Mouse (Mus musculus): ENCODE measurements around the gene Rcc2. TPM values are rescaled to one million over a fixed set of nuclear protein-coding genes. Genes with fewer than 3 reads are reported as not detected.

The Rcc2 gene
- polyA plus RNA-seq, 1 experiment from 2014 or later = 10.7 TPM

DNA sequence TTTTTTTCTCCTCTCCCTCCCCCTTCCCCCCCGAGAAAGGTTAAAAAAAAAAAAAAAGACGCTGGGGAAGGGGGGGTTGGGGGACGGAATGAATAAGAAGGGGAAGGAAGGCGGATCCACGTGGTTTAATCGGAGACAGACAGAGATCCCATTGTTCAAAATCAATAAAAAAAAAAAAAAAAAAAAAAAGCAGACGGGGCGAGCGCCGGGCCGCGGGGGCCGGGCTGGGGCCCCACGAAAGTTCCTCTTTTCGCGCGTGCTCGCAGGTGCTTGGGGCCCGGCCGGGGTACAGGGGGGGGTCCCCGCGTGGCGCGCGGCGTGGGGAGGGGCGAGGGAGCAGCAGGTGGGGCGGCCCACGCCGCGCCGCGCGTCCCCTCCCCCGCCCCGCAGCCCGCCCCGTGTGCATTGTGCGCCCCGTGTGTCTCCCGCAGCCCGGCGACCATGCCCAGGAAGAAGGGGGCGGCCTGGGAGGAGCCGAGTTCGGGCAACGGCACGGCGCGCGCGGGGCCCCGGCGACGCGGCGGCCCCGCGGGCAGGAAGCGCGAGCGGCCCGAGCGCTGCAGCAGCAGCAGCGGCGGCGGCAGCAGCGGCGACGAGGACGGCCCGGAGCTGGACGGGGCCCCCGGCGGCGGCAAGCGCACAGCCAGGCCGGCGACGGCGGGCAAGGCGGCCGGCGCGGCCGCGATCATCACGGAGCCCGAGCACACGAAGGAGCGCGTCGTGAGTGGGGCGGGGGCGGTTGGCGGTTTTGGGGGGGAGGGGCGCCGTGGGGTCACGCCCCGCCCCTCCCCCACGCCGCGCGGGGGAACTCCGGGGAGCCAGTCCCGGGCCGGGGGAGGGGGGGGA is 1.6 kb downstream of the Rcc2 start:
- peak; percentile 24 for ATAC-seq (ENCODE audit: extremely low read depth, insufficient number of reproducible peaks, low FRiP score, low TSS enrichment)
- Histone ChIP-seq H3K4me3 (peak overlapping the region; percentile 94), H3K27me3 (replicated peaks) (peaks cover 13% of the 10 kb centered on the region), H3K9me3 (no peaks in the 10 kb centered on the region), H3K4me2 (peak overlapping the region; percentile 88), H3K9ac (peak overlapping the region; percentile 95), H3K36me3 (peaks cover 23% of the 10 kb centered on the region), H3K4me1 (peaks cover 47% of the 10 kb centered on the region), H3K27ac (replicated peaks) (peak overlapping the region; percentile 97)
- WGBS = under 1% methylated on average over 77 of the region's 107 CpGs

DNA sequence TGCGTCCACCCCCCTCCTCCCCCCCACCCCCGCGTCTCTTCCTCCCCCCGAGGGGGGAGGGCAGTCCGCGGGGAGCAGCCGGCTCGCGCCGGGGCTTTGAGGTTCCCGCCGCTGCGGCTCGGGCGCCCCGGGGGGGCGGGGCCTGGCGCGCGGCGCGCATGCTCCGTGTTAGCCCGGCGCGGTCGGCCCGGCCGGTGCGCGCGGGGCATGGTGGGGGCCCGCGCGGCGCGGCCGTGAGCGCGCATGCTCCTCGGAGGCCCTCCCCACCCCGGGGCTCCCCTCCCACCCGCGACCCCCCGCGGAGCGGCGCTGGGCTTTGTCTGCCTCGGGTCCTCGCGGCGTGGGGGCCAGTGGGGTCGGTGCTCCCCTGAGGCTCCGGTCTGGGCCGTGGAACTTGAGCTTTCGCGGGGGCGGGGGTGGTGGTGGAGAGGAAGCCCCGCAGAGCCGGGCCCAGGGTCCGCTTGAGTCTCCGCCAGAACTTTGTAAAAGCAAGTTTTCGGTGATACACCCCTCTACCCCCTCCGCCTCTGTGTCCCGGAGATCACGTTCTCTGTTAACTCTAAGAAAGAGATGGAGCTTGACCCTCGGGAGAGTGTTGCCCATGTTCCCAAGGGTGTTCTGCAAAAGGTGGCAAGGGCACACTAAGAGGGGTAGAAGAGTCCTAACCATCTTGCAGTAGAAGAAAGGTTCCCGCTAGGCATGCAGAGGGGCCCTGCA is 2.4 kb downstream of the Rcc2 start:
- Histone ChIP-seq H3K9ac (peak overlapping the region; percentile 95), H3K4me1 (peaks cover 55% of the 10 kb centered on the region), H3K9me3 (no peaks in the 10 kb centered on the region), H3K27me3 (replicated peaks) (peaks cover 13% of the 10 kb centered on the region), H3K27ac (replicated peaks) (peak overlapping the region; percentile 97), H3K4me2 (peak overlapping the region; percentile 88), H3K36me3 (peaks cover 30% of the 10 kb centered on the region), H3K4me3 (peak overlapping the region; percentile 94)
- WGBS = 2% methylated on average over 36 of the region's 68 CpGs
- ATAC-seq (ENCODE audit: extremely low read depth, insufficient number of reproducible peaks, low FRiP score, low TSS enrichment) = peak; percentile 78

DNA sequence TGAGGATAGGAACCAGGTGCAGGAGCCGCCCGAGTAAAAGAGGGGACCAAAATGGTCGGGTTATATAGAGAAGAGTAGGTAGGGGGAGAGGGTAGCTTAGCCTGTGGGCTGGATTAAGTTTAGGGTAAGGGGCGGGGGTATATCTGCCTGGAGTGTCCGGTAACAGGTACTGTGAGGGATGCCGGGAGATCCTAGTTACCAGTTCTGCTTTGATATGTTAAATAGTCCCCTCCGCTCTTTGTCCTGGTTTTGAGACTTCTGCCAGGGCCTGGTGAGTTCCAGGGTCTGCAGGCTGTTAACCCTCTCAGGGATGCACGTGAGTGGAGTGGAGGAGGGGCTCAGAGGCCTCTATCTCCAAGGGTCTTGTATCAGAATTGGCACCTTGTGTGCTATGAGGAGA is 3.3 kb downstream of the Rcc2 start:
- H3K27me3 ChIP-seq (replicated peaks) = peaks cover 10% of the 10 kb centered on the region
- peak overlapping the region; percentile 95 for H3K9ac ChIP-seq
- peak overlapping the region; percentile 97 for H3K27ac ChIP-seq (replicated peaks)
- H3K36me3 ChIP-seq = peaks cover 39% of the 10 kb centered on the region
- H3K4me1 ChIP-seq = peaks cover 64% of the 10 kb centered on the region
- peak overlapping the region; percentile 94 for H3K4me3 ChIP-seq
- WGBS = 31% methylated on average over 8 of the region's 8 CpGs
- H3K9me3 ChIP-seq = no peaks in the 10 kb centered on the region
- H3K4me2 ChIP-seq = peak overlapping the region; percentile 88
- ATAC-seq (ENCODE audit: extremely low read depth, insufficient number of reproducible peaks, low FRiP score, low TSS enrichment) = no peak

DNA sequence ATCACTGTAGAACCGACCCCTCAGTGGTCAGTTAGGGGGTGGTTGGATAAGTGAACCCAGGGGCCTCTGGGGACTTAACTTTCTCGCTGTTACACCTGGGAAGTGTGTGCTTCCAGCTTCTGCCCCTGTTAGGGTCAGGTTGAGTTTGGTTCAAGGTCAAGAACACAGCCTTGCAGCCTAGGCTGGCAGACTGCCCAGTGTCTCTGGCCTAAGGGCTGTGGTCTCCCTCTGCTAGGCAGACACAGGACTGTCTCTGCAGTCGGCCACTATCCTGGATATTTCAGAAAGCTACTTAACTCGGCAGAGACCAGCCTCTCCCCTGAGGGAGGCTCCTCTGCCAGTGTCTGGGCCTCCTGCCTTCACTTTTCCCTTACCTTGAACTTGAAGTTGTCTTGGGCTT is 3.8 kb downstream of the Rcc2 start:
- Histone ChIP-seq H3K27ac (replicated peaks) (peak overlapping the region; percentile 97), H3K9me3 (no peaks in the 10 kb centered on the region), H3K27me3 (replicated peaks) (peaks cover 5% of the 10 kb centered on the region), H3K9ac (peak overlapping the region; percentile 95), H3K4me3 (peak overlapping the region; percentile 94), H3K36me3 (peaks cover 44% of the 10 kb centered on the region), H3K4me1 (peaks cover 67% of the 10 kb centered on the region), H3K4me2 (peak overlapping the region; percentile 88)
- no peak for ATAC-seq (ENCODE audit: extremely low read depth, insufficient number of reproducible peaks, low FRiP score, low TSS enrichment)
- whole genome bisulfite sequencing = 34% methylated on average over 4 of the region's 4 CpGs

DNA sequence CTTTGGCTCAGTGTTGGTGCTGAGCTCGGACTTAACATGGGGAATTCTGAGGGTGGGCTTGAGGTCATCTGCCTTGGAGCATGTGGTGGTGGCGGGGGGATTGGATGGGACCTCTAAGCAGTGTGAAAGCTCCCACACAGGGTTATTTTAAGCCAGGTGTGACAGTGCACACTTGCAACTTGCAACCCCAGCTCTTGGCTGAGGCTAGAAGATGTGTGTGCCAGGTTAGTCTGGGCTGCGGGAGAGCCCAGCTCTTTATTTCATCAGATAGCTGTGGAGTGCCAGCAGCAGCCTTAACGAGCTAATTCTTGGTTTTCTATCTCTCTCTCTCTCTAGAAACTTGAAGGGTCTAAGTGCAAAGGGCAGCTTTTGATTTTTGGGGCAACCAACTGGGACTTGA is 7.3 kb downstream of the Rcc2 start:
- no peak overlapping the region for H3K4me3 ChIP-seq
- no peaks in the 10 kb centered on the region for H3K9me3 ChIP-seq
- peak overlapping the region; percentile 56 for H3K9ac ChIP-seq
- peaks cover 55% of the 10 kb centered on the region for H3K4me1 ChIP-seq
- H3K4me2 ChIP-seq = no peak overlapping the region
- no peaks in the 10 kb centered on the region for H3K27me3 ChIP-seq (replicated peaks)
- H3K36me3 ChIP-seq = peaks cover 79% of the 10 kb centered on the region
- no peak for ATAC-seq (ENCODE audit: extremely low read depth, insufficient number of reproducible peaks, low FRiP score, low TSS enrichment)
- H3K27ac ChIP-seq (replicated peaks) = no peak overlapping the region
- 67% methylated on average over 4 of the region's 4 CpGs for WGBS

DNA sequence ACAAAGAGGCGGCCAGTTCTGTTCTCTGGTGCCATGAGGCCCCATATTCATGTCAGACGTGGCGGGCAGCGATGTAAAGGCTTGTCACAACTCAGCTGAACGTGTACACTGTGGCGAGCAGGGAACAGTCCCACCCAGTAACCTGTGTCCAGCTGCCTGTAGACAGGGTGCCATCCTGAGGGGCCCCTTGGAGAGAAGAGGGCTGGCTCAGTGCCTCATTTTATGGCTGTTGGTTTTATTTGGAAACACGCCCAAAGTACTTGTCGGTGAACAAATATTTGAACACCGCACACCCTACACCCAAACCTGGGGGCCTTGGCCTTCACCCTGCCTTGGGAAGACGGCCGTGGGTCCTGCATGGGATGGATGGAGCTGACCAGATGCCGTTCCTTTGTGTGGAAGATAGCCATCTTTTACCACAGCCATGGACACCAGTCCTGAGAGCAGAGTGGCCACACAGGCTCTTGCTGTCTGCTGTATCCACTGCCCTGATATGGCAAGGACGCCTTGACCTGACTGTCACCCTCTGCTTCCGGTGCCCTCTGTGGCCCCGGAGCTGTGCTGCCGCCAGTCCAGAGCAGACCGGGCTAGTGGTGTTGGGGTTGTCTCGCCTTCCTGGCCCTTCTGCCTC is 8.1 kb downstream of the Rcc2 start:
- Histone ChIP-seq H3K27me3 (replicated peaks) (no peaks in the 10 kb centered on the region), H3K9ac (peak overlapping the region; percentile 56), H3K4me2 (no peak overlapping the region), H3K27ac (replicated peaks) (0 out of 2 replicates have a peak overlapping the region, but pooled peaks have one; percentile 40), H3K36me3 (peaks cover 87% of the 10 kb centered on the region), H3K9me3 (no peaks in the 10 kb centered on the region), H3K4me1 (peaks cover 57% of the 10 kb centered on the region), H3K4me3 (no peak overlapping the region)
- 73% methylated on average over 18 of the region's 18 CpGs for WGBS
- no peak for ATAC-seq (ENCODE audit: extremely low read depth, insufficient number of reproducible peaks, low FRiP score, low TSS enrichment)

DNA sequence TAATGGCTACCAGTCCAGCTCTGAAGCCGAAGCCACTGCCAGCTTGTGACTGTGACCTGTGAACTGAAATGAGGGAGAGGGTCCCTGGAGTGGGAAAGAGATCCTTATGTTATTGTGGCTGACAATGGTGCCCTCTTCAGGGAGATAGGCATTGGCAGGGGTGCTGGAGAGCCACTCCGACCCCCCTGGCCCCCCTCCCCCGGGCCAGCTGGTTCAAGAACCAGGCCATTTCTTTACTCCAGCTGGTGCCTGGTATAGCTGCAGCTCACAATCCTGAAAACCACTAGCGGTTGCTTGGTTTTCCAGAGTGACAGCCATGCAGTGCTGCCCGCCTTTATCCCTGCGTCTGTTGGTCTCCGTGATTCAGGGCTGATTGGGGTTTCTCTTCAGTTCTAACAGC is 8.8 kb downstream of the Rcc2 start:
- WGBS = 88% methylated on average over 7 of the region's 7 CpGs
- Histone ChIP-seq H3K4me1 (peaks cover 55% of the 10 kb centered on the region), H3K4me3 (no peak overlapping the region), H3K27me3 (replicated peaks) (no peaks in the 10 kb centered on the region), H3K9ac (no peak overlapping the region), H3K36me3 (peaks cover 91% of the 10 kb centered on the region), H3K27ac (replicated peaks) (no peak overlapping the region), H3K4me2 (no peak overlapping the region), H3K9me3 (no peaks in the 10 kb centered on the region)
- no peak for ATAC-seq (ENCODE audit: extremely low read depth, insufficient number of reproducible peaks, low FRiP score, low TSS enrichment)

DNA sequence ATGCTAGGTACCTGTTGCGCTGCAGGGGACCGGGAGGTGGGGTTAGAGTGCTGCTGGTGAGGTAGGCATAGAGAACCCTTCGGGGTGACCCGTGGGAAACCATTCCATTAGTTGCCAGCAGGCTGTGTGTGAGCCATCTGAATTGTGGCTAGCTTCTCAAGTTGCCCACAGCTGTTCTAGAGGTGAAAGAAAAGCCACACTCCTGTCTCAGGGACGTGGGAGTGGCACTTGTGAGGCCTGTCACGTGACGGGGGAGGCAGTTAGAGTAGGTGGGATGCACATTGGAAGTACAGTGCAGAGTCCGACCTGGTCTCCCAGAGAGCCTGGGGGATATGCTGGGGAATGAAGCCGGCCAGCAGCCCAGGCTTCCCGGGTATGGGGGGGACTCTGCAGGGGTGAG is 9.3 kb downstream of the Rcc2 start:
- Histone ChIP-seq H3K9me3 (no peaks in the 10 kb centered on the region), H3K4me1 (peaks cover 55% of the 10 kb centered on the region), H3K36me3 (peaks cover 93% of the 10 kb centered on the region), H3K27ac (replicated peaks) (no peak overlapping the region), H3K9ac (no peak overlapping the region), H3K4me2 (no peak overlapping the region), H3K4me3 (no peak overlapping the region), H3K27me3 (replicated peaks) (no peaks in the 10 kb centered on the region)
- 84% methylated on average over 10 of the region's 10 CpGs for WGBS
- ATAC-seq (ENCODE audit: extremely low read depth, insufficient number of reproducible peaks, low FRiP score, low TSS enrichment) = no peak

DNA sequence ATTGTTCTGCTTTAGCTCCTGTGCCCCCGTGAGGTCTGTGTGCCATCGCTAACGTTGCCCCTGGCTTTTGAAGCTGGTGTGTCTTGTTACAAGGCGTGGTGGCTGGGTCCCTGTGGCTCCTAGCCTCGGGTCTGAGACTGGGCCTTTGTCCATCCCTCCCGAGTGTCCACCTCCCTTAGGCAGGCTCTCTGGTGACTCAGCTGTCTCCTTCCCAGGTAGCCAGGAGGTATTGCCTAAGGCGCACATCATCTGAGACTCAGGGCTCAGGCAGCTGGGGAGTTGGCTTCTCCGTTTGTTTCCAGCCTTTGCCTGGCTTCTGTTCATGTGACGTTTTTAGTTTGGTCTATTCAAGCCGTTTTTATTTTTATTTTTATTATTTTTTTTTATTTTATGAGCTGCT is 10.4 kb downstream of the Rcc2 start:
- H3K27me3 ChIP-seq (replicated peaks) = no peaks in the 10 kb centered on the region
- H3K9me3 ChIP-seq = no peaks in the 10 kb centered on the region
- H3K4me2 ChIP-seq = no peak overlapping the region
- WGBS = 87% methylated on average over 10 of the region's 10 CpGs
- no peak overlapping the region for H3K9ac ChIP-seq
- no peak overlapping the region for H3K4me3 ChIP-seq
- H3K36me3 ChIP-seq = peaks cover 95% of the 10 kb centered on the region
- peaks cover 48% of the 10 kb centered on the region for H3K4me1 ChIP-seq
- no peak overlapping the region for H3K27ac ChIP-seq (replicated peaks)
- no peak for ATAC-seq (ENCODE audit: extremely low read depth, insufficient number of reproducible peaks, low FRiP score, low TSS enrichment)

DNA sequence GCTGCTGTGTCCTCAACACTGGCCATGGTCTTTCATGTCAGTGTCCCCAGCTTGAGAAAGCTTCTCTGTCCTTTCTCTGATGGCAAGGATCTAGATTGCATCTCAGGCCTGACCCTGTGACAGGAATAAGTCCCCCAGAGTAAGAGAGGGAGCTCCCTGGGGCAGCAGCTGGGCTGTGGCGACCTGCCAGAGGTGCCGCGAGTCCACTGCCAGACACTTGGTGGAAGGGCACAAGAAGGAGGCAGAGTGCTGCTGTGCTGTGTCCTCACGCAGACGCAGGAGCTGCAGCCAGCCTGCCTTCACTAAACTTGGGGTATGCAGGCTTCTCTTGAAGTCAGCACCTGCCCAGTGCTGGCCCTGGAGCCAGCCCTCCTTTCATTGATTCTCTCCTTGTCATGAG is 11.0 kb downstream of the Rcc2 start:
- WGBS = 81% methylated on average over 5 of the region's 5 CpGs

More for the DNA sequence above, 11.0 kb downstream of the Rcc2 start:
- Histone ChIP-seq H3K4me3 (no peak overlapping the region), H3K27ac (replicated peaks) (no peak overlapping the region), H3K4me1 (peaks cover 46% of the 10 kb centered on the region), H3K4me2 (no peak overlapping the region), H3K9ac (no peak overlapping the region), H3K9me3 (no peaks in the 10 kb centered on the region), H3K27me3 (replicated peaks) (no peaks in the 10 kb centered on the region), H3K36me3 (peaks cover 95% of the 10 kb centered on the region)
- no peak for ATAC-seq (ENCODE audit: extremely low read depth, insufficient number of reproducible peaks, low FRiP score, low TSS enrichment)

Data from heart, embryonic 13.5 days (tissue).